Mouse (Mus musculus) midbrain, embryonic 14.5 days (tissue): ENCODE data around the gene Rhot2. TPM values are rescaled to one million over a fixed set of nuclear protein-coding genes. Genes with fewer than 3 reads are reported as not detected.

Experiments used
- ATAC-seq: fragments of 200-750 bp; cut with Nextera tagmentation; 2 replicates; pipeline ENCODE4 v1.8.0; 2017; ENCODE audit warnings: moderate number of reproducible peaks, moderate library complexity; ENCODE audit not compliant: low FRiP score, low TSS enrichment
- DNase-seq: peaks from one replicate; pipeline ENCODE4 v3.0.0-alpha.2; 2015
- H3K27ac ChIP-seq: fragments of 300-500 bp; sonication (generic); replicated peaks from 2 replicates; pipeline ENCODE4 v1.5.1; 2014; ENCODE audit warnings: mild to moderate bottlenecking, low read depth, low read length, moderate library complexity
- H3K27me3 ChIP-seq: fragments of 300-500 bp; sonication (generic); 2 replicates; pipeline ENCODE4 v1.6.1; 2014; ENCODE audit warnings: low read length, control low read depth, mixed read lengths; ENCODE audit not compliant: control insufficient read depth, insufficient read depth
- H3K36me3 ChIP-seq: fragments of 300-500 bp; sonication (generic); 2 replicates; pipeline ENCODE4 v1.6.1; 2014; ENCODE audit warnings: low read length, control low read depth; ENCODE audit not compliant: control insufficient read depth, insufficient read depth
- H3K4me1 ChIP-seq: fragments of 300-500 bp; sonication (generic); 2 replicates; pipeline ENCODE4 v1.6.1; 2014; ENCODE audit warnings: mild to moderate bottlenecking, antibody characterized with exemption, low read length, control low read depth; ENCODE audit not compliant: control insufficient read depth, insufficient read depth
- H3K4me2 ChIP-seq: fragments of 300-500 bp; sonication (generic); 2 replicates; pipeline ENCODE4 v1.6.1; 2014; ENCODE audit warnings: mild to moderate bottlenecking, low read length, moderate library complexity
- H3K4me3 ChIP-seq: fragments of 300-500 bp; sonication (generic); replicated peaks from 2 replicates; pipeline ENCODE4 v1.5.1; 2014; ENCODE audit warnings: low read depth, low read length
- H3K9ac ChIP-seq: fragments of 300-500 bp; sonication (generic); replicated peaks from 2 replicates; pipeline ENCODE4 v1.6.1; 2014; ENCODE audit warnings: mild to moderate bottlenecking, low read length, moderate library complexity
- H3K9me3 ChIP-seq: fragments of 300-500 bp; sonication (generic); 2 replicates; pipeline ENCODE4 v1.6.1; 2016; ENCODE audit warnings: low read length, control low read depth, mixed read lengths; ENCODE audit not compliant: control insufficient read depth
- WGBS: fragments of 180-500 bp; shearing (Covaris S2); extraction: QIAGEN DNeasy Blood & Tissue Kit; methylation state at CpG from one replicate; pipeline ENCODE4 v1.1.7; 2014; 5-methylcytosine and 5-hydroxymethylcytosine counted together
- polyA plus RNA-seq: library from polyadenylated mRNA; unstranded; fragments of >200 nt; fragmentation: Nextera tagmentation; extraction: Ambion mirVana; gene quantifications from 2 replicates; pipeline ENCODE4 v1.2.1, GENCODE M21; 2014

Rhot2 gene
- polyA plus RNA-seq, 1 experiment from 2014 or later = 9.6 TPM

- Histone ChIP-seq H3K4me2 (no peak overlapping the region), H3K27me3 (no peaks in the 10 kb centered on the region), H3K36me3 (no peaks in the 10 kb centered on the region), H3K4me1 (peaks cover 12% of the 10 kb centered on the region), H3K4me3 (no peak overlapping the region), H3K9me3 (no peaks in the 10 kb centered on the region), H3K27ac (no peak overlapping the region), H3K9ac (no peak overlapping the region)
- DNase-seq (no peak), ATAC-seq (no peak)
- WGBS = 90% methylated on average over 8 of the region's 8 CpGs
Observed at GRCm38 (mm10) chr17:25869498-25869897, 24.8 kb upstream of the Rhot2 start.

GRCm38 (mm10) chr17:25868601-25869191 lies 24.0 kb upstream of the Rhot2 start, which contains the start of gene Mcrip2:
Gene Mcrip2 (minus strand): TSS chr17:25868764.
- peak; percentile 90 for DNase-seq
- Histone ChIP-seq H3K27ac (peak within 1 kb of the TSS; percentile 52), H3K4me2 (peak within 1 kb of the TSS; percentile 98), H3K4me1 (peaks cover 5% of the 10 kb centered on the region; the same call in 1 of the 2 replicates), H3K9ac (peak within 1 kb of the TSS; percentile 70), H3K4me3 (peak within 1 kb of the TSS; percentile 79), H3K27me3 (no peaks in the 10 kb centered on the region), H3K9me3 (no peaks in the 10 kb centered on the region), H3K36me3 (no peaks in the 10 kb centered on the region)
- WGBS = 0% methylated on average over 24 of the region's 24 CpGs
- peak; percentile 85 for ATAC-seq

GRCm38 (mm10) chr17:25867836-25868600 lies 23.4 kb upstream of the Rhot2 start:
- Histone ChIP-seq H3K4me1 (peaks cover 5% of the 10 kb centered on the region; the same call in 1 of the 2 replicates), H3K4me2 (peak overlapping the region; percentile 98), H3K9me3 (no peaks in the 10 kb centered on the region), H3K27ac (peak overlapping the region; percentile 52), H3K4me3 (peak overlapping the region; percentile 79), H3K9ac (peak overlapping the region; percentile 70), H3K36me3 (no peaks in the 10 kb centered on the region), H3K27me3 (no peaks in the 10 kb centered on the region)
- ATAC-seq (peak; percentile 58), DNase-seq (peak; percentile 26)
- 1% methylated on average over 42 of the region's 42 CpGs for WGBS

- H3K4me2 ChIP-seq = peak overlapping the region; percentile 98
- no peak overlapping the region for H3K9ac ChIP-seq
- peak overlapping the region; percentile 79 for H3K4me3 ChIP-seq
- H3K36me3 ChIP-seq = no peaks in the 10 kb centered on the region
- no peaks in the 10 kb centered on the region for H3K27me3 ChIP-seq
- ATAC-seq (no peak), DNase-seq (no peak)
- H3K27ac ChIP-seq = no peak overlapping the region
- H3K9me3 ChIP-seq = no peaks in the 10 kb centered on the region
- 17% methylated on average over 7 of the region's 7 CpGs for WGBS
- peaks cover 5% of the 10 kb centered on the region; the same call in 1 of the 2 replicates for H3K4me1 ChIP-seq
Observed at GRCm38 (mm10) chr17:25867509-25867835, 22.8 kb upstream of the Rhot2 start.

- Histone ChIP-seq H3K9me3 (no peaks in the 10 kb centered on the region), H3K36me3 (no peaks in the 10 kb centered on the region), H3K9ac (no peak overlapping the region), H3K27me3 (no peaks in the 10 kb centered on the region), H3K4me2 (no peak overlapping the region), H3K27ac (no peak overlapping the region), H3K4me1 (peaks cover 10% of the 10 kb centered on the region), H3K4me3 (no peak overlapping the region)
- WGBS = 92% methylated on average over 3 of the region's 3 CpGs
- DNase-seq = no peak
- ATAC-seq = no peak
Observed at GRCm38 (mm10) chr17:25866172-25866571, 21.5 kb upstream of the Rhot2 start.

- Histone ChIP-seq H3K4me2 (no peak overlapping the region), H3K36me3 (no peaks in the 10 kb centered on the region), H3K9ac (no peak overlapping the region), H3K27ac (no peak overlapping the region), H3K27me3 (no peaks in the 10 kb centered on the region), H3K9me3 (no peaks in the 10 kb centered on the region), H3K4me3 (no peak overlapping the region), H3K4me1 (peaks cover 18% of the 10 kb centered on the region)
- no peak for ATAC-seq
- no peak for DNase-seq
- 94% methylated on average over 11 of the region's 11 CpGs for WGBS
Observed at GRCm38 (mm10) chr17:25865288-25865687, 20.6 kb upstream of the Rhot2 start.

- WGBS = 92% methylated on average over 14 of the region's 14 CpGs
- H3K4me2 ChIP-seq = no peak overlapping the region
- peaks cover 18% of the 10 kb centered on the region for H3K4me1 ChIP-seq
- H3K36me3 ChIP-seq = no peaks in the 10 kb centered on the region
- H3K4me3 ChIP-seq = no peak overlapping the region
- no peaks in the 10 kb centered on the region for H3K9me3 ChIP-seq
- H3K27me3 ChIP-seq = no peaks in the 10 kb centered on the region
- H3K9ac ChIP-seq = no peak overlapping the region
- H3K27ac ChIP-seq = no peak overlapping the region
- DNase-seq (no peak), ATAC-seq (no peak)
Observed at GRCm38 (mm10) chr17:25864311-25864710, 19.7 kb upstream of the Rhot2 start.

GRCm38 (mm10) chr17:25863681-25864080 lies 19.0 kb upstream of the Rhot2 start:
- WGBS = 94% methylated on average over 6 of the region's 6 CpGs
- no peak overlapping the region for H3K27ac ChIP-seq
- H3K36me3 ChIP-seq = no peaks in the 10 kb centered on the region
- no peak for ATAC-seq
- no peak overlapping the region for H3K4me3 ChIP-seq
- H3K9me3 ChIP-seq = no peaks in the 10 kb centered on the region
- no peak overlapping the region for H3K9ac ChIP-seq
- H3K27me3 ChIP-seq = no peaks in the 10 kb centered on the region
- DNase-seq = no peak
- H3K4me2 ChIP-seq = no peak overlapping the region
- H3K4me1 ChIP-seq = peaks cover 18% of the 10 kb centered on the region
